Mouse (Mus musculus) spleen, adult 12 weeks (tissue): Measurements from ENCODE around the gene Garnl3.

Source experiments
- DNase-seq: peaks from one replicate; pipeline ENCODE4 v3.0.0; 2022; ENCODE audit warnings: low spot score

Gene Garnl3

DNA sequence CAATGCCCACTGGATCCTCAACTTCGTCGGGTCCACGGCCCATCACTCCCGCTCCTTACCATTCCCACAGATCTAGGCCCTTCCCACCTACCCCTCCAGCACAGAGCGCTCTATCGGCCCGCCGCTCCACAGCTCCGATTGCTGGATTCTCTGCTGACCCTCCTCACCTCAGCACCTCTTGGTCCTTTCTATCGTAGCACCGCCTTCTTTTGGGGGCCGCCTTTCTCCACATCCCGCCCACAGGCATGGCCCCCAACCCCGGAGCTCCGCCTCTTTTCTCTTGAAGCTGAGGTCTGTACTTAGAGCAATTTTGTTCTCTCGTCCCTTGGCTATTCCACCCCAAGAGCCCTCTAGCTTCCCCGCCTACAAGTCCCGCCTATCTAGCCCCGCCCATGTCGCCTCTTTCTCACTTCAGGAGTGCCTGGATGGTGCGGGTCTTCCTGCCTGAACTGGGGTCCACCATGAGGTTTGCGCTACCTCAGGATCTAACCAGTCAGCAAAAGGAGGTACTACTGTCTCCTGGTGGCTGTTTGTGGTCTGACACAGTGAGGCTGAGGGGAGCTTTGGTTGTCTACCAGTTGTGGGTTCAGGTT, at the start of gene Garnl3:
Garnl3 (minus strand) TSS at position 155 of the 593 bp plus-strand sequence.
- peak; percentile 35 for DNase-seq

- DNase-seq, result no peak
Measured at GRCm38 (mm10) chr2:33179930-33180630, 48.6 kb upstream of the Garnl3 start.

GRCm38 (mm10) chr2:33179171-33179929, 47.9 kb upstream of the Garnl3 start:
- DNase-seq, result no peak

GRCm38 (mm10) chr2:33178243-33178932, 46.9 kb upstream of the Garnl3 start:
- DNase-seq, result no peak

DNA sequence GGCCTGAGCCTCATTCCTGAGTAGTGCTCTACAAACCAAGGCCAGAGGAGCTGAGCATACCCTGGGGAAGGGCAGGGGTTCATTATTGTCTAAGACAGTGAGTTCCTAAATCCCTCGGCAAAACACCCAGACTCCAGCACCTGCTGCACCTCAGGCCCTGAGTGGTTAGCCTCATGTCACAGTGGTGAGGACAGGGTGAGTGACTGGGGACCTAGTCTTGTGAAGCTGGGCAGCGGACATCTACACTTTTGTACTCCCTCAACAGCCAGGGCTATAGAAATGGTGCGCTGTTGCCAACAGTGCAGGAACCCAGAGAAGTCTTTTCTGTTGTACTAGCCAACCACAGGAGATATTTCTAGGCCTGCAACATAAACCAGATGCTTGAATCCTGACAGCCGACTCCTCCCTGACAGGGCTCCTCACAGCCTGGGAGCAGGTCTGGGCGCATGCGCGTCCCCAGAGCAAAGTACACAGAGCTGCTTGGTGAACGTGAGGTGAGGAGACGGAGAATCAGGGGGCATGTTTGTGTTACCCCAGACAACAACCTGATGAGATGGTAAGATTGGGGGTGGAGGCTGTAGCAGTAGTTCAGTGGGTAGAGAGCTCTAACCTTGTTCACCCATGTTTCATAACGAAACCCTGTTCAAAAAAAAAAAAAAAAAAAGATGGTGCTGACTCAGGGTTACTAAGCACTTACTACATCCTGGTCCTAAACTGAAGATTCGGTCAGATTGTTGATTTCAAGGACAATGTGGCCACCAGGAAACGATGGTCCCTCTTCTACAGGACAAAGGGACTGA, 46.2 kb upstream of the Garnl3 start:
- DNase-seq, result no peak

- no peak for DNase-seq
Measured at GRCm38 (mm10) chr2:33176921-33177320, 45.5 kb upstream of the Garnl3 start.

- no peak for DNase-seq
Measured at GRCm38 (mm10) chr2:33176516-33176915, 45.1 kb upstream of the Garnl3 start.

- no peak for DNase-seq
Measured at GRCm38 (mm10) chr2:33173686-33174085, 42.2 kb upstream of the Garnl3 start.

DNA sequence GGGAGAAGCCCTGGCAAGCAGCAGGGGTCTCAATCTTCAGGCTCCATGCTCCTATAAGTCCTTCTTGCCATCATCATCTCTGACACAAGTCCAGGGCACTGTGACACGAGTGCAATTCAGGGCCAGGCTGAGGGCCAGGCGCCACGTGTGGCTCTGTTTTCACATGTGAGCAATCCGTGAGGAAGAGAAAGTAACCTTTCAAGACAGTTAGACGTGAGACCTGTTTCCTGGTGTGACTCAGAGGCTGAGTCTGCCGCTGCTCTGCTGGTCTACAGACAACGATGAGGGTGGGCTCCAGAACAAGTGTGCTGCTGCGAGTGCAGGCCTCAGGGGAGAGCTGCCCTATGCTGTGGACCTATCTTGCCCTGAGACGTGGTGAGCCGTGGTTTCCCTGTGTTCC, 41.7 kb upstream of the Garnl3 start:
- no peak for DNase-seq

- DNase-seq, result no peak
Measured at GRCm38 (mm10) chr2:33170777-33171565, 39.5 kb upstream of the Garnl3 start.

DNA sequence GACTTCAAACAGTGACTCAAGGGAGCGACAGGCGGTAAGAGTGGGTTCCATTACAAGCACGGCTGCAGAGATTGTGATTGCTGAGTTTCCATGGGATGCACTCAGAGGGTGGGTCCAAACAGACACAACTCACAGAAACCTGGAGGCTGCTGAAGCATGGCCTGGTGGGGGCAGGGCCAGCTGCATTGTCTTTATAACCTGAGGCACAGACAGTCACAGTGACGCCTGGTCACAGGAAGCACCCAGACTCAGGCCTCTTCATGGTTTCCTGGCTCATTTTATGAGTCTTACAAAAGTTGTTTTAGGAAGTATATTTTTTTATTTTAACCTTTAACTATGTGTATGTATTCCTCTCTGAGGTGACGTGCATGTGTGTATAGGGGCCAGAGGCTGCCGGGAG, 38.0 kb upstream of the Garnl3 start:
- no peak for DNase-seq

DNA sequence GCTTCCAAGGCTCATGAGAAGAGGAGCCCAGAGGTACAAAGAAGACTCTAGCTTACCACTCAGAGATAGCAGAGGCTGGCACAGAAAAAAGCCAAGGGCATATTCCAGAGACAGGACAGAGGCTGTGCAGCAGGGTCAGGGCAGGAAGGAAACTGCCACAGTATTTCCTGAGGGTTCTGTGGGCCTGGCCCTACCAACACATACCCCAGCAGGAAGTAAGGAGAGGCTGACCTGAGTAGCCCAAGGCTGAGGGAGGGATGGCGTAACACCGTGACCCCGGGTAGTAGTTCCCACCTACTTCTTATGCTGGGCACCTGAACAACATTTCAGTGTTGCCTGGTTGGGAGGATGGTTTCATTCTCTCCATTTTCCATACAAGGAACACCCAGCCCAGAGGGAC, 35.6 kb upstream of the Garnl3 start:
- DNase-seq, result no peak

GRCm38 (mm10) chr2:33165710-33166374, 34.4 kb upstream of the Garnl3 start:
- no peak for DNase-seq

- no peak for DNase-seq
Measured at GRCm38 (mm10) chr2:33165229-33165628, 33.8 kb upstream of the Garnl3 start.

GRCm38 (mm10) chr2:33164646-33165045, 33.2 kb upstream of the Garnl3 start:
- DNase-seq, result no peak

GRCm38 (mm10) chr2:33162126-33162525, 30.7 kb upstream of the Garnl3 start:
- no peak for DNase-seq

DNA sequence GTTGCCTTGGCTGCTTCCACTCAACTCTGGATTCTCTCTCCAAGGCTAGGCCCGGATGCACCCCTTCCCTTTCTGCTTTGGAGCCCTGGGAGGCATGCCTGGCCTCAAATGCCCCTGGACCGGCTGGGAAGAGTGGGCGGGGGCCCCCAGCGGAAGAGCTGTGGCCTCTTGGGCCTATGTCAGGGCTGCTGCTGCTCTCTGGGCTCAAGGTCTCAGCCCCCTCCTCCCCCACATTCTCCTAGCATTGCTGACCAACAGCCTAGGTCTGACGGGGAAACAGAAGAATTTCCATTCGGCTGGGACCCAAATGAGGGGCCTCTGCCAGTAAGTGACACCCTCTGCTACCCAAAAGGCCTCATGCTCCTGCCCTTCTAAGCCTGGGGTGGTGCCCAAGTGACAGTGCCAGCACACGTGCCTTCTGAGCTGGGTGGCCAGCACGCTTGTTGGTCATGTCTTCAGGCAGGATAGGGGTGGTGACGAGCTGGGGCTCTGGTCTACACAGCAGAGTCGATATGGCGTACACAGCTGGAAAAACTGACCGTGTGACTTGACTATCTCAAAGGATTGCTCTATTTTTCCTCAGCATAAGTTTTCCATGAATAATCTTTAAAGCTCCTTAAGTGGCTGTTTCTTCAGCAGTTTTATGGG, 29.0 kb upstream of the Garnl3 start:
- DNase-seq, result no peak

DNA sequence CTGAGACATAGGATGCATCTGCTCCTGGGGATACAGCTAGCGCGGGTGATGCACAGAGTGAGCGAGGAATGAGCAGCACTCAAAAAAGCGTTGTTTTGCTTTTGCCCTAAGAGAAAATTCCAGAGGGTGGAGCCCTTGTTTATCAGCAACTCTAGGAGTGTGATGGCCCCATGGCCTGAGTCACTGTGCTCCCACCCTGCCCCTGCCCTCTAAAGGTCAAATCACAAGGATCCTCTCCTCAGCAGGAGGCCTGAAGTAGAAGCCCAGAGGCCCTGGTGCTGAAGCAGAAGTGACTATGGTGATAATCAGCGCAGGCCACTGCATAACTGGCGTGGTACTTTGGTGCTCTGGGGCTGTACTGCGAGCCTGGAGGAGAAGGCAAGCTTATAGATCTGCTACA, 28.1 kb upstream of the Garnl3 start:
- DNase-seq, result no peak

DNA sequence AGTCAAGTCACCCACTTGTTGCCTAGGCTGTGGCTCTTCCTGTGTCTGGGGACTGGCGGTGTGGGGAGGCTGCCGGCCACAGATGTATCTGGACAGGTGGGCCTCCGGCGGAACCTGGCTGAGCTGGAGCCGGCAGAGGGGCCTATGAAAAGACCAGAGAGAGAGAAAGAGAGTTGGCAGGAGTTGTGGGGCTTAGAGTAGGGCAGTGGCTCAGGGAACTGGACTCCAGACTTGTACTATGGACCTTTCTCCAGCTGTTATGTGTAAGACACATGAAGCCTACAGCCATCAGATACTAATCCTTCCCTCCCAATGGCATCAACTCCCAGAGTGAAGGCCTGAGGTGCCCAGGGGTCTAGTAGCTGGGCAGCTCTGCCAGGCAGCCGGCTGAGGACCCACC, 27.4 kb upstream of the Garnl3 start:
- DNase-seq, result no peak

DNA sequence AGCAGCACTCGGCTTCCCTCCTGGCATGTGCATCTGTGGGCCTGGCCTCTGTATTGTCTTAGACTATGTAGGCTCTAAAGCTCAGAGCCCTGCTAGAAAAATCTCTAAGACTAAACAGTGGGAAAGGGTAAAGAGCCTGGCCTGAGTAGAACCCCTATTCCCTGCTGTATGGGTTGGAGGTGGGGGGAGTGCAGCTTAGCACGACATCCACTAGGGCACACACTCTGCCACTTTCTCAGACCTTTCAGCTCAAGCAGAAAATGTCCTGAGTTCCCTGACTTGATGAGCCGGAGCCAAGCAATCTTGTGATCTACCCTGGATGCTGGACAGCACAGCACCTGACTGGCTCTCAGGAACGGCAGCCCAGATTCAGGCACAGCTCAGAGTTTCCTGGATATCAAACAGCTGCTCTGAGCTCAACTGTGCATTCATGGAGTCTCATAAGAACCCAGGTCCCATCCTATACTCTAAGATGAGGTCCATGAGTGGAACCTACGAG, 24.9 kb upstream of the Garnl3 start:
- no peak for DNase-seq
